Mouse (Mus musculus) CH12.LX (cell line): ENCODE data around the gene Ppfia3. TPM values are rescaled to one million over a fixed set of nuclear protein-coding genes. Genes with fewer than 3 reads are reported as not detected.

Experiments
- DNase-seq: peaks from one replicate; pipeline ENCODE4 v3.0.0-alpha.2; 2013; ENCODE audit errors: extremely low read depth
- H3K27ac ChIP-seq: 2 replicates; pipeline ENCODE4 v1.5.1; 2012; ENCODE audit warnings: low read depth, mild to moderate bottlenecking, control low read depth, moderate library complexity; ENCODE audit not compliant: insufficient read depth
- H3K27me3 ChIP-seq: replicated peaks from 2 replicates; pipeline ENCODE3; 2012; ENCODE audit warnings: inconsistent platforms
- H3K36me3 ChIP-seq, 2 experiments: replicated peaks in 1 of 2; 2 replicates each; pipeline versions ENCODE3 to v1.6.1; 2012; ENCODE audit warnings: inconsistent platforms in 1 of 2, low read length in 1 of 2, mild to moderate bottlenecking in 1 of 2, mixed read lengths in 1 of 2, moderate library complexity in 1 of 2; ENCODE audit not compliant: control insufficient read depth in 1 of 2, insufficient read depth in 1 of 2
- H3K4me1 ChIP-seq, 2 experiments: 2 replicates each; pipeline ENCODE4 v1.6.1; 2012; ENCODE audit warnings: inconsistent platforms in 1 of 2, moderate library complexity in 1 of 2; ENCODE audit not compliant: insufficient read depth in 2 of 2, control insufficient read depth in 1 of 2
- H3K4me2 ChIP-seq: 2 replicates; pipeline ENCODE4 v1.6.1; 2012; ENCODE audit warnings: low read depth, mild to moderate bottlenecking, control low read depth; ENCODE audit not compliant: poor library complexity, insufficient read depth, severe bottlenecking
- H3K4me3 ChIP-seq, 3 experiments: fragments of 150-350 bp in 1 of 3; sonication (generic) in 1 of 3; replicated peaks in 1 of 3; 2 replicates each; pipeline versions ENCODE3 to v1.5.1; 2011 to 2012; ENCODE audit warnings: low read depth in 2 of 3, low read length in 2 of 3, mild to moderate bottlenecking in 2 of 3, moderate library complexity in 2 of 3, control low read depth in 1 of 3, improper control_type of control experiment in 1 of 3, inconsistent platforms in 1 of 3, mixed read lengths in 1 of 3; ENCODE audit not compliant: poor library complexity in 1 of 3
- H3K79me2 ChIP-seq: replicated peaks from 2 replicates; pipeline ENCODE4 v1.6.1; 2012; ENCODE audit warnings: mild to moderate bottlenecking, moderate library complexity; ENCODE audit not compliant: control insufficient read depth, poor library complexity, insufficient read depth, severe bottlenecking; ENCODE audit errors: extremely low read depth
- H3K9ac ChIP-seq: 2 replicates; pipeline ENCODE4 v1.6.1; 2012; ENCODE audit warnings: low read depth, mild to moderate bottlenecking, control low read depth, moderate library complexity; ENCODE audit not compliant: insufficient read depth
- H3K9me3 ChIP-seq: replicated peaks from 2 replicates; pipeline ENCODE3; 2012; ENCODE audit warnings: low read length, inconsistent platforms, mixed read lengths
- CHD2 ChIP-seq: IDR thresholded peaks from 2 replicates; pipeline ENCODE4 v1.6.1; 2011; ENCODE audit warnings: low read length, improper control_type of control experiment
- ELF1 ChIP-seq: IDR thresholded peaks from 2 replicates; pipeline ENCODE4 v1.6.1; 2014; ENCODE audit warnings: low read depth, mild to moderate bottlenecking, inconsistent platforms, low read length, improper control_type of control experiment
- GABPA ChIP-seq: IDR thresholded peaks from 2 replicates; pipeline ENCODE4 v1.6.1; 2012; ENCODE audit warnings: low read depth, low read length, improper control_type of control experiment, inconsistent platforms; ENCODE audit not compliant: insufficient replicate concordance
- JUND ChIP-seq: conservative IDR thresholded peaks from 2 replicates; pipeline ENCODE4 v1.6.1; 2011; ENCODE audit warnings: low read depth, low read length, improper control_type of control experiment
- KAT2A ChIP-seq: IDR thresholded peaks from 2 replicates; pipeline ENCODE4 v1.6.1; 2012; ENCODE audit warnings: low read length, improper control_type of control experiment, inconsistent platforms; ENCODE audit not compliant: insufficient replicate concordance
- MAX ChIP-seq: IDR thresholded peaks from 2 replicates; pipeline ENCODE4 v1.6.1; 2011; ENCODE audit warnings: low read length, improper control_type of control experiment
- MXI1 ChIP-seq: IDR thresholded peaks from 2 replicates; pipeline ENCODE4 v1.6.1; 2011; ENCODE audit warnings: mild to moderate bottlenecking, low read depth, low read length, improper control_type of control experiment
- MYC ChIP-seq: IDR thresholded peaks from 2 replicates; pipeline ENCODE4 v1.6.1; 2011; ENCODE audit warnings: low read depth, mild to moderate bottlenecking, improper control_type of control experiment, low read length
- NRF1 ChIP-seq: IDR thresholded peaks from 2 replicates; pipeline ENCODE4 v1.6.1; 2014; ENCODE audit warnings: low read depth, mild to moderate bottlenecking, inconsistent platforms, low read length, improper control_type of control experiment, moderate library complexity
- PAX5 ChIP-seq: IDR thresholded peaks from 2 replicates; pipeline ENCODE4 v1.6.1; 2012; ENCODE audit warnings: low read length, inconsistent platforms, mixed read lengths
- POLR2AphosphoS2 ChIP-seq: IDR thresholded peaks from 2 replicates; pipeline ENCODE4 v1.6.1; 2011; ENCODE audit warnings: low read depth, low read length, improper control_type of control experiment
- SIN3A ChIP-seq: IDR thresholded peaks from 2 replicates; pipeline ENCODE4 v1.6.1; 2012; ENCODE audit warnings: low read length, improper control_type of control experiment, inconsistent platforms
- SMC3 ChIP-seq: IDR thresholded peaks from 2 replicates; pipeline ENCODE4 v1.6.1; 2011; ENCODE audit warnings: low read depth, low read length, improper control_type of control experiment
- TCF12 ChIP-seq: IDR thresholded peaks from 2 replicates; pipeline ENCODE4 v1.6.1; 2014; ENCODE audit warnings: low read depth, mild to moderate bottlenecking, inconsistent platforms, low read length, improper control_type of control experiment
- UBTF ChIP-seq: IDR thresholded peaks from 2 replicates; pipeline ENCODE4 v1.6.1; 2012; ENCODE audit warnings: low read depth, mild to moderate bottlenecking, inconsistent platforms, low read length, improper control_type of control experiment, moderate library complexity
- ZC3H11A ChIP-seq: IDR thresholded peaks from 2 replicates; pipeline ENCODE4 v1.6.1; 2012; ENCODE audit warnings: low read depth, mild to moderate bottlenecking, inconsistent platforms, low read length, improper control_type of control experiment
- ZKSCAN1 ChIP-seq: IDR thresholded peaks from 2 replicates; pipeline ENCODE4 v1.6.1; 2012; ENCODE audit warnings: low read depth, inconsistent platforms, low read length, improper control_type of control experiment, borderline replicate concordance
- dilution Hi-C: fragments of 300-500 bp; cut with MboI; formaldehyde crosslinking; loops from 2 replicates; pipeline ENCODE4 v1.14.3; 2020; ENCODE audit warnings: low sequenced_read_pairs; ENCODE audit not compliant: extremely low pct_unique_long_range_greater_than_20kb, extremely low pct_ligation_motif_present
- in situ Hi-C: fragments of 300-500 bp; cut with MboI; formaldehyde crosslinking; loops from 3 replicates; pipeline ENCODE4 v1.14.3; 2019; ENCODE audit warnings: low sequenced_read_pairs, low pct_ligation_motif_present, low pct_unique_long_range_greater_than_20kb, mixed read lengths
- polyA plus RNA-seq: library from polyadenylated mRNA; unstranded; fragments of >175 nt; gene quantifications from 2 replicates; pipeline ENCODE4 v1.2.1, GENCODE M21; 2012; ENCODE audit warnings: low read depth; ENCODE audit not compliant: insufficient read length
- total RNA-seq, 2 experiments: library from RNA; depleted of rRNA; stranded (reverse); fragments of 300-350 nt in 1 of 2; fragments of >200 nt in 1 of 2; gene quantifications; 2 replicates each; pipeline ENCODE4 v1.2.3; 2012 to 2014

Ppfia3 gene
- total and polyA plus RNA-seq, 3 experiments, result 0.21 to 1.9 (median 0.61) TPM

DNA sequence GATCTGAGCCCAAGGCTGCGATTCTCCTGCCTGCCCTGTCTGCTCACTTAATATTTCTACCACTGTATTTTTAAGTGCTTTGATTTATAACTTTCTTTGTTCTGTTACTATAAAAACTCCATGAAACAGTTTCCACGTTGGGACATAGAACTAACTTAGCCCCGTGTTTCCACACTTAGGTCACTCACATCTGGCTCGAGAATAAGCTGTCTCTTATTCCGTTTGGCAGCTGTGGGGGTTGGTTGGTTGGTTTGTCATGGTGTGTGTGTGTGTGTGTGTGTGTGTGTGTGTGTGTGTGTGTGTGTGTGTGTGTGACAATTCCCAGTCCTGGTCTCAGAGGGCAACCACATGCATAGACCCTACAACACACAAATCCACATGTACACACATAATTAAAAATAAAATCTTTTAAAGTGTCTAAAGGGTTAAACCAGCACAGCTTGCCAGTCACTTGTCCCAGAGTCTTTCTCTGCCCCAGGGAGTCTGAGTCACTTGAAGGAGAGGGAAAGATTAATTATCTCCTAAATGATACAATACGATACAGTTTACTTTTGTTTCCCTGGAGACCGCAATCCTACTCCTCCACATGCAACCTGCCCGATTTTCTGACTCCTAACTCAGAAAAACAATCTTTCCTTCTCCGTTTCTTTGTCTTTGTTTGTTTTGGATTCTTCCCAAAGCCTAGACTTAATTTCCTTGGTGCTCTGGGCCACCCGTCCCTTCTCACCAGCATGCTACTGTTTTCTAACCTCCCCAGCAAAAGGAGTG is 53.9 kb downstream of the Ppfia3 start:
- TF ChIP-seq UBTF (no peak), POLR2AphosphoS2 (no peak), SMC3 (no peak), MAX (no peak), JUND (no peak), MXI1 (no peak), KAT2A (no peak), ELF1 (no peak), PAX5 (no peak), GABPA (no peak), ZKSCAN1 (no peak), TCF12 (no peak), SIN3A (no peak), ZC3H11A (no peak), MYC (no peak), NRF1 (no peak), CHD2 (no peak)
- TF ChIP-seq, all 38 proteins: peak for 0
- in situ Hi-C loops, result no loop called here
- no peak overlapping the region for H3K27ac ChIP-seq
- H3K36me3 ChIP-seq, result peaks cover 0 to 6% of the 10 kb centered on the region in 2 experiments
- no peak overlapping the region for H3K4me3 ChIP-seq
- peaks cover 1% of the 10 kb centered on the region for H3K27me3 ChIP-seq
- dilution Hi-C loops, result no loop called here
- H3K9me3 ChIP-seq, result no peaks in the 10 kb centered on the region
- H3K79me2 ChIP-seq, result no peaks in the 10 kb centered on the region
- DNase-seq, result no peak
- H3K4me1 ChIP-seq, result peaks cover 5 to 16% of the 10 kb centered on the region in 2 experiments
- no peak overlapping the region for H3K4me2 ChIP-seq
- H3K9ac ChIP-seq, result no peak overlapping the region

DNA sequence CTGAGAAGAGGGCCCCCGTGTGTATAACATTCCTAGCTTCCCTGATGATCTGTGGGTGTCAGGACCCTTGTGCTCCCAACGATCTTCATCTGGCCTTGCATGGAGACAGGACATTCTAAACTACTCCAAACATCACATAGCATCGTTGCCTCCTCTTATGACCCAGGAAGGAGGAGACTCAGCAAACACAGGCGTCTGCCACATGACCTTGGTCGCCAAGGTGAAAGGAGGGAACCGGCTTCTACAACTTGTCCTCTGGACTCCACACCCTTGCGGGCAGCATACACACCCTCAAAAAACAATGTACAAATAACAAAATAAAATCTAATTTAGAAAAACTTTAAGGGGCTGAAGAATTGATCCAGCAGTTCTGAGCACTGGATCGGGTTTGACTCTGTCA is 54.8 kb downstream of the Ppfia3 start:
- Histone ChIP-seq H3K4me1 (peaks cover 5 to 18% of the 10 kb centered on the region in 2 experiments), H3K9ac (no peak overlapping the region), H3K27ac (no peak overlapping the region), H3K27me3 (peaks cover 1% of the 10 kb centered on the region), H3K79me2 (no peaks in the 10 kb centered on the region), H3K9me3 (no peaks in the 10 kb centered on the region), H3K4me2 (no peak overlapping the region), H3K4me3 (no peak overlapping the region), H3K36me3 (peaks cover 0 to 6% of the 10 kb centered on the region in 2 experiments)
- in situ Hi-C loops (no loop called here), dilution Hi-C loops (no loop called here)
- TF ChIP-seq UBTF, result no peak
- no peak for DNase-seq
